Mouse (Mus musculus) hematopoietic stem cell, adult 5-6 weeks (primary cell): ENCODE data around the gene Serhl. TPM values are rescaled to one million over a fixed set of nuclear protein-coding genes. Genes with fewer than 3 reads are reported as not detected.
"Not testable (repeated sequence)": the region's sequence is repeated elsewhere in the genome, so short reads cannot be mapped to it uniquely, and the experiment has no call there.

Experiments used
- ATAC-seq, 2 experiments: fragments of 125-278 bp in 1 of 2; replicated peaks in 1 of 2; 2 replicates each; pipeline ENCODE4 v1.8.0; 2016 to 2017; ENCODE audit warnings: inconsistent platforms in 2 of 2, mild to moderate bottlenecking in 2 of 2, moderate number of reproducible peaks in 2 of 2, low read depth in 1 of 2, moderate TSS enrichment in 1 of 2; ENCODE audit not compliant: low FRiP score in 2 of 2, poor library complexity in 2 of 2, severe bottlenecking in 2 of 2, insufficient read depth in 1 of 2, low TSS enrichment in 1 of 2
- total RNA-seq: library from RNA; stranded (forward); fragments of 172-1452, 232-1000 nt; gene quantifications from 2 replicates; pipeline ENCODE4 v1.2.3, GENCODE M21; 2017

The Serhl gene
- 39.3 and 65.1 TPM in 2 replicates for total RNA-seq

GRCm38 (mm10) chr15:83089429-83089605 is at the start of gene Serhl:
TSS of gene Serhl (plus strand) at chr15:83089506.
- ATAC-seq, result no peak

- no peak for ATAC-seq
Observed at GRCm38 (mm10) chr15:83040156-83040555, 49.1 kb upstream of the Serhl start.

GRCm38 (mm10) chr15:83042655-83043361 is 46.5 kb upstream of the Serhl start:
- ATAC-seq, result no peak

- ATAC-seq, result no peak
Observed at GRCm38 (mm10) chr15:83043362-83043708, 46.0 kb upstream of the Serhl start.

GRCm38 (mm10) chr15:83045565-83045964 is 43.7 kb upstream of the Serhl start:
- ATAC-seq, result not testable (repeated sequence)

- ATAC-seq, result no peak
Observed at GRCm38 (mm10) chr15:83046308-83046707, 43.0 kb upstream of the Serhl start.

- no peak for ATAC-seq
Observed at GRCm38 (mm10) chr15:83046730-83047129, 42.6 kb upstream of the Serhl start.

- no peak for ATAC-seq
Observed at GRCm38 (mm10) chr15:83052341-83053104, 36.8 kb upstream of the Serhl start.

GRCm38 (mm10) chr15:83053261-83053660 is 36.0 kb upstream of the Serhl start:
- ATAC-seq, result no peak

- no peak for ATAC-seq
Observed at GRCm38 (mm10) chr15:83055569-83055968, 33.7 kb upstream of the Serhl start.

- ATAC-seq, result 0 out of 4 replicates have a peak, but pooled peaks of 1 of the 2 experiments have one; percentile 25
Observed at GRCm38 (mm10) chr15:83056378-83057083, 32.8 kb upstream of the Serhl start.

GRCm38 (mm10) chr15:83057533-83057932 is 31.8 kb upstream of the Serhl start:
- ATAC-seq, result no peak

GRCm38 (mm10) chr15:83059233-83059660 is 30.1 kb upstream of the Serhl start:
- no peak for ATAC-seq

GRCm38 (mm10) chr15:83061689-83062088 is 27.6 kb upstream of the Serhl start:
- ATAC-seq, result no peak; a peak in 1 of 4 replicates

- not testable (repeated sequence) for ATAC-seq
Observed at GRCm38 (mm10) chr15:83062582-83062981, 26.7 kb upstream of the Serhl start.

- ATAC-seq, result 0 out of 4 replicates have a peak, but pooled peaks of 1 of the 2 experiments have one; percentile 42
Observed at GRCm38 (mm10) chr15:83065543-83065942, 23.8 kb upstream of the Serhl start.

- ATAC-seq, result no peak
Observed at GRCm38 (mm10) chr15:83068270-83068669, 21.0 kb upstream of the Serhl start.

GRCm38 (mm10) chr15:83070942-83071341 is 18.4 kb upstream of the Serhl start:
- ATAC-seq, result no peak
